Mouse (Mus musculus) liver, adult 2 months (tissue): ENCODE measurements at regions not wholly inside any gene's neighbourhood (a gene's known extent, or its start where the extent isn't known, plus 50 kb on each side); places are given as distances from the start of the nearest gene placed in this dataset.

Experiments used
- DNase-seq: peaks from one replicate; pipeline ENCODE4 v3.0.0-alpha.2; 2011; ENCODE audit warnings: low read depth, low spot score; ENCODE audit errors: extremely low read depth
- H3K27ac ChIP-seq: fragments of 200-500 bp; replicated peaks from 2 replicates; pipeline ENCODE4 v1.5.1; 2012; ENCODE audit warnings: low read depth, mild to moderate bottlenecking, control low read depth, inconsistent platforms, low read length; ENCODE audit not compliant: insufficient read depth
- H3K27me3 ChIP-seq: fragments of 200-500 bp; 2 replicates; pipeline ENCODE4 v1.6.1; 2012; ENCODE audit warnings: mild to moderate bottlenecking, moderate library complexity, low read length, inconsistent platforms; ENCODE audit not compliant: control insufficient read depth, insufficient read depth
- H3K36me3 ChIP-seq: fragments of 200-500 bp; 2 replicates; pipeline ENCODE4 v1.6.1; 2012; ENCODE audit warnings: low read length, inconsistent platforms; ENCODE audit not compliant: control insufficient read depth, insufficient read depth
- H3K4me1 ChIP-seq: fragments of 200-500 bp; 2 replicates; pipeline ENCODE4 v1.6.1; 2011; ENCODE audit warnings: low read length; ENCODE audit not compliant: control insufficient read depth, insufficient read depth
- H3K4me3 ChIP-seq: fragments of 200-500 bp; 2 replicates; pipeline ENCODE4 v1.5.1; 2011; ENCODE audit warnings: low read depth, mild to moderate bottlenecking, control low read depth, low read length, moderate library complexity; ENCODE audit not compliant: insufficient read depth
- H3K79me2 ChIP-seq: fragments of 200-500 bp; 2 replicates; pipeline ENCODE4 v1.6.1; 2012; ENCODE audit warnings: inconsistent platforms, mild to moderate bottlenecking, low read length, moderate library complexity; ENCODE audit not compliant: control insufficient read depth, insufficient read depth
- H3K9ac ChIP-seq: fragments of 200-500 bp; 2 replicates; pipeline ENCODE4 v1.6.1; 2012; ENCODE audit warnings: low read depth, mild to moderate bottlenecking, control low read depth, inconsistent platforms, low read length
- CTCF ChIP-seq: fragments of 200-500 bp; IDR thresholded peaks from 2 replicates; pipeline ENCODE4 v1.5.1; 2011; ENCODE audit warnings: low read depth, low read length, control low read depth
- POLR2A ChIP-seq: fragments of 200-500 bp; IDR thresholded peaks from 2 replicates; pipeline ENCODE4 v1.6.1; 2011; ENCODE audit warnings: low read length, control low read depth; ENCODE audit not compliant: insufficient read depth; ENCODE audit errors: extremely low read depth
- WGBS: fragments of 180-500 bp; shearing (Covaris S2); methylation state at CpG from one replicate; pipeline ENCODE4 v1.1.7; 2018; 5-methylcytosine and 5-hydroxymethylcytosine counted together

GRCm38 (mm10) chr13:43724161-43724560 lies 60.4 kb upstream of the Cd83 start:
- Histone ChIP-seq H3K27me3 (no peaks in the 10 kb centered on the region), H3K79me2 (no peaks in the 10 kb centered on the region), H3K4me3 (no peak overlapping the region), H3K9ac (no peak overlapping the region), H3K36me3 (no peaks in the 10 kb centered on the region), H3K4me1 (no peaks in the 10 kb centered on the region), H3K27ac (no peak overlapping the region)
- no peak for TF ChIP-seq CTCF
- no peak for TF ChIP-seq POLR2A
- no peak for DNase-seq
- WGBS = 83% methylated on average over 10 of the region's 10 CpGs

- WGBS = 18% methylated on average over 7 of the region's 7 CpGs
- Histone ChIP-seq H3K4me3 (no peak overlapping the region), H3K27me3 (no peaks in the 10 kb centered on the region), H3K36me3 (no peaks in the 10 kb centered on the region), H3K27ac (no peak overlapping the region), H3K79me2 (no peaks in the 10 kb centered on the region), H3K9ac (no peak overlapping the region), H3K4me1 (no peaks in the 10 kb centered on the region)
- peak; percentile 32 for DNase-seq
- TF ChIP-seq POLR2A = no peak
- peak; percentile 81 for TF ChIP-seq CTCF
Measured at GRCm38 (mm10) chr13:43725698-43726097, 58.9 kb upstream of the Cd83 start.

- no peak for DNase-seq
- H3K36me3 ChIP-seq = no peaks in the 10 kb centered on the region
Measured at GRCm38 (mm10) chr13:43726895-43727341, 57.7 kb upstream of the Cd83 start.

GRCm38 (mm10) chr13:43729617-43730016 lies 55.0 kb upstream of the Cd83 start:
- Histone ChIP-seq H3K27me3 (no peaks in the 10 kb centered on the region; the same call in 1 of the 2 replicates), H3K36me3 (no peaks in the 10 kb centered on the region), H3K9ac (no peak overlapping the region), H3K4me3 (no peak overlapping the region), H3K27ac (no peak overlapping the region), H3K79me2 (no peaks in the 10 kb centered on the region), H3K4me1 (no peaks in the 10 kb centered on the region)
- TF ChIP-seq POLR2A = no peak
- no peak for TF ChIP-seq CTCF
- 89% methylated on average over 11 of the region's 11 CpGs for WGBS
- no peak for DNase-seq

More at GRCm38 (mm10) chr13:43726895-43727341, 57.7 kb upstream of the Cd83 start:
- Histone ChIP-seq H3K27ac (no peak overlapping the region), H3K79me2 (no peaks in the 10 kb centered on the region), H3K4me1 (no peaks in the 10 kb centered on the region), H3K9ac (no peak overlapping the region), H3K27me3 (no peaks in the 10 kb centered on the region), H3K4me3 (no peak overlapping the region)
- TF ChIP-seq POLR2A = no peak
- no peak for TF ChIP-seq CTCF
- WGBS = 70% methylated on average over 13 of the region's 13 CpGs

- Histone ChIP-seq H3K79me2 (no peaks in the 10 kb centered on the region), H3K27ac (no peak overlapping the region), H3K4me3 (no peak overlapping the region), H3K9ac (no peak overlapping the region), H3K4me1 (no peaks in the 10 kb centered on the region), H3K27me3 (no peaks in the 10 kb centered on the region; the same call in 1 of the 2 replicates), H3K36me3 (no peaks in the 10 kb centered on the region)
- DNase-seq = no peak
- 80% methylated on average over 10 of the region's 10 CpGs for WGBS
- TF ChIP-seq POLR2A (no peak), CTCF (no peak)
Measured at GRCm38 (mm10) chr13:43733061-43733460, 51.5 kb upstream of the Cd83 start.

- peak; percentile 47 for DNase-seq
- no peaks in the 10 kb centered on the region for H3K4me1 ChIP-seq
- H3K79me2 ChIP-seq = no peaks in the 10 kb centered on the region
- no peak for TF ChIP-seq POLR2A
- TF ChIP-seq CTCF = no peak
- no peak overlapping the region for H3K27ac ChIP-seq
- no peak overlapping the region for H3K9ac ChIP-seq
- H3K4me3 ChIP-seq = no peak overlapping the region
- no peaks in the 10 kb centered on the region; the same call in 1 of the 2 replicates for H3K27me3 ChIP-seq
- no peaks in the 10 kb centered on the region for H3K36me3 ChIP-seq
- 62% methylated on average over 14 of the region's 14 CpGs for WGBS
Measured at GRCm38 (mm10) chr13:43734641-43735040, 49.9 kb upstream of the Cd83 start.
